Mouse (Mus musculus): ENCODE measurements at regions not wholly inside any gene's neighbourhood (a gene's known extent, or its start where the extent isn't known, plus 50 kb on each side); places are given as distances from the start of the nearest gene placed in this dataset.

DNA sequence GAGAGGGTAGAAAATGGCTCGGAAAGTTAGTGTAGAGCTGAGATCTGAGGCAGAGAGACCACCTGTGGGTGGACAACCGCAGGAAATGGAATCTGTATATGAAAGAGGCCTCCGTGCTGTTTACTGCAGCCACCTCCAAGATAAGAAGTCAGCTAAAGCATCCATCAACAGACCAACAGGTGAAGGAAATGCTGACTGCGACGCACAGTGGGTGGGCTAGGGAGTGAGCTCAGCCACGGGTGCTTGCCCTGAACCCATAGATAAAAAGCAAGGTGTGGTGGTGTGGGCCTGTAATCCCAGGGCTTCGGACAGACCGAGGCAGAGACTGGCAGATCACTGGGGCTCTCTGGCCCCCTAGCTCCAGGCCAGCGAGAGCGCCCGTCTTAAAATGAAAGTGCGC is 83.0 kb upstream of the Tle3 start:
- H3K36me3 ChIP-seq (ENCODE audit: control insufficient read depth, insufficient read depth, low read length), result no peaks in the 10 kb centered on the region
- peaks cover 4% of the 10 kb centered on the region; the same call in 1 of the 2 replicates for H3K9me3 ChIP-seq (replicated peaks; ENCODE audit: control insufficient read depth, low read length)
- ATAC-seq (no peak), DNase-seq (ENCODE audit: low spot score) (no peak)
- WGBS, result 81% methylated on average over 12 of the region's 12 CpGs
- no peak overlapping the region for H3K27ac ChIP-seq (ENCODE audit: low read depth, low read length)
- H3K4me1 ChIP-seq (ENCODE audit: control insufficient read depth, insufficient read depth, low read length), result peaks cover 5% of the 10 kb centered on the region; the same call in 1 of the 2 replicates
- H3K4me2 ChIP-seq (ENCODE audit: low read length), result no peak overlapping the region
- H3K27me3 ChIP-seq (replicated peaks; ENCODE audit: control insufficient read depth, insufficient read depth, low read length), result no peaks in the 10 kb centered on the region
- H3K9ac ChIP-seq (ENCODE audit: low read length), result no peak overlapping the region
- no peak overlapping the region for H3K4me3 ChIP-seq (ENCODE audit: low read depth, low read length)

DNA sequence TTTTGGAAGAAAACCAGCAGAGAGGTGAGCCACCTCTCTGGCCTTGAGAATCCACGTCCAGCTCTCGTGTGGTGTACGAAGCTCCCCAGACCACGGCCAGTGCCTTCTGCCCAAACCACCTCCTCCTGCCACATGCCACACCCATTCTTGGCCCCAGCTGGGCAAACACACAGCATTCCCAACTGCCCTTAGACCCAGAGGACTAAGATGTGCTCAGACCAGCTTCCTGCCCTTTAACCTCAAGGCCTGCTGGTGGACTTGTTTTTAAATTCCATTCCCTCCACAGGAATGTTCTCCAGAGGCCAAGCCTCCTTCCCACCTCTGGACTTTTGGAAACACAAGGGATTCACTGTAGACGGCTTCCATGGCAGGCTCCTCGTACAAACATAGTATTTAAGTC is 82.5 kb upstream of the Tle3 start:
- WGBS, result 79% methylated on average over 6 of the region's 6 CpGs
- H3K4me2 ChIP-seq (ENCODE audit: low read length), result no peak overlapping the region
- H3K27me3 ChIP-seq (replicated peaks; ENCODE audit: control insufficient read depth, insufficient read depth, low read length), result no peaks in the 10 kb centered on the region
- H3K4me3 ChIP-seq (ENCODE audit: low read depth, low read length), result no peak overlapping the region
- peaks cover 5% of the 10 kb centered on the region; the same call in 1 of the 2 replicates for H3K4me1 ChIP-seq (ENCODE audit: control insufficient read depth, insufficient read depth, low read length)
- DNase-seq (ENCODE audit: low spot score), result no peak
- no peak for ATAC-seq
- H3K9ac ChIP-seq (ENCODE audit: low read length), result no peak overlapping the region
- peaks cover 4% of the 10 kb centered on the region; the same call in 1 of the 2 replicates for H3K9me3 ChIP-seq (replicated peaks; ENCODE audit: control insufficient read depth, low read length)
- H3K36me3 ChIP-seq (ENCODE audit: control insufficient read depth, insufficient read depth, low read length), result no peaks in the 10 kb centered on the region
- no peak overlapping the region for H3K27ac ChIP-seq (ENCODE audit: low read depth, low read length)

DNA sequence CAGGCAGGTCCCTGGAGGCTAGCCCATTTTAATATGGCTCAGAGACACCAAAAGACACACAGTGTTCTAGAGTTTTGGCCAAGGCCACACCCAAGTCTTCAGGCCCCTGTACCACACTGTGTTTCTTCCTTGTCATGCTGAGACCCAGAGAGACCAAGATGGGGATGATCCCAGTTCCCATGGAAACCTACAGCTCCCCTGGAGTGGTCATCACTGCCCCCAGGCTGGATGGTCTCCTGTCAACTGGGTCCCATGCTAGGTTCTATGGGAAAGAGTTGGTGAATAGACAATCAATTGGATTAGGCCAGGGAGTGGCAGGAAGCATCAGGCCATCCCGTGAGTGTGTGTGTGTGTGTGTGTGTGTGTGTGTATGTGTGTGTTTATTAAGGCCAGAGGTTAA is 80.5 kb upstream of the Tle3 start:
- ATAC-seq (no peak), DNase-seq (ENCODE audit: low spot score) (no peak)
- no peaks in the 10 kb centered on the region for H3K27me3 ChIP-seq (replicated peaks; ENCODE audit: control insufficient read depth, insufficient read depth, low read length)
- no peaks in the 10 kb centered on the region for H3K36me3 ChIP-seq (ENCODE audit: control insufficient read depth, insufficient read depth, low read length)
- 38% methylated on average over 1 of the region's 1 CpGs for WGBS
- peaks cover 4% of the 10 kb centered on the region; the same call in 1 of the 2 replicates for H3K9me3 ChIP-seq (replicated peaks; ENCODE audit: control insufficient read depth, low read length)
- peaks cover 5% of the 10 kb centered on the region; the same call in 1 of the 2 replicates for H3K4me1 ChIP-seq (ENCODE audit: control insufficient read depth, insufficient read depth, low read length)
- H3K4me2 ChIP-seq (ENCODE audit: low read length), result no peak overlapping the region
- H3K9ac ChIP-seq (ENCODE audit: low read length), result no peak overlapping the region
- no peak overlapping the region for H3K27ac ChIP-seq (ENCODE audit: low read depth, low read length)
- no peak overlapping the region for H3K4me3 ChIP-seq (ENCODE audit: low read depth, low read length)

DNA sequence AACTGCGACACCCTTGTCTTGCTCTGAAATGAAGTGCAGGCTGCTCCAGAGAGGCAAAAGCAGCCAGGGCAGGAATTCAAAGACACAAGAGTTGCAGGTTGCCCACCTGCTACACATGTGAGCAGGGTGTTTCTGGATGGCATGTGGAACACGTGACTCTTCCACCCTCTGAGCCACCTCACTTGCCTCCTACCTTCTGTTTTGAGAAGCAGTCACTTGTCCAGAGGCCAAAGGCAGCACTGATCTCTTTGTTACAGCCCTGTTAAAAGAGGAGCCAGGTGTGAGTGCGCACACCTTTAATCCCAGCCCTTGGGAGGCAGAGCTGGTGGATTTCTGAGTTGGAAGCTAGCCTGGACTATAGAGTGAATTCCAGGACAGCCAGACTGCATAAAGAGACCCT is 79.7 kb upstream of the Tle3 start:
- H3K4me3 ChIP-seq (ENCODE audit: low read depth, low read length), result no peak overlapping the region
- no peaks in the 10 kb centered on the region for H3K27me3 ChIP-seq (replicated peaks; ENCODE audit: control insufficient read depth, insufficient read depth, low read length)
- H3K4me1 ChIP-seq (ENCODE audit: control insufficient read depth, insufficient read depth, low read length), result peaks cover 5% of the 10 kb centered on the region; the same call in 1 of the 2 replicates
- ATAC-seq (no peak), DNase-seq (ENCODE audit: low spot score) (no peak)
- peaks cover 4% of the 10 kb centered on the region; the same call in 1 of the 2 replicates for H3K9me3 ChIP-seq (replicated peaks; ENCODE audit: control insufficient read depth, low read length)
- no peak overlapping the region for H3K27ac ChIP-seq (ENCODE audit: low read depth, low read length)
- no peak overlapping the region for H3K9ac ChIP-seq (ENCODE audit: low read length)
- H3K4me2 ChIP-seq (ENCODE audit: low read length), result no peak overlapping the region
- no peaks in the 10 kb centered on the region for H3K36me3 ChIP-seq (ENCODE audit: control insufficient read depth, insufficient read depth, low read length)
- WGBS, result 64% methylated on average over 3 of the region's 3 CpGs

DNA sequence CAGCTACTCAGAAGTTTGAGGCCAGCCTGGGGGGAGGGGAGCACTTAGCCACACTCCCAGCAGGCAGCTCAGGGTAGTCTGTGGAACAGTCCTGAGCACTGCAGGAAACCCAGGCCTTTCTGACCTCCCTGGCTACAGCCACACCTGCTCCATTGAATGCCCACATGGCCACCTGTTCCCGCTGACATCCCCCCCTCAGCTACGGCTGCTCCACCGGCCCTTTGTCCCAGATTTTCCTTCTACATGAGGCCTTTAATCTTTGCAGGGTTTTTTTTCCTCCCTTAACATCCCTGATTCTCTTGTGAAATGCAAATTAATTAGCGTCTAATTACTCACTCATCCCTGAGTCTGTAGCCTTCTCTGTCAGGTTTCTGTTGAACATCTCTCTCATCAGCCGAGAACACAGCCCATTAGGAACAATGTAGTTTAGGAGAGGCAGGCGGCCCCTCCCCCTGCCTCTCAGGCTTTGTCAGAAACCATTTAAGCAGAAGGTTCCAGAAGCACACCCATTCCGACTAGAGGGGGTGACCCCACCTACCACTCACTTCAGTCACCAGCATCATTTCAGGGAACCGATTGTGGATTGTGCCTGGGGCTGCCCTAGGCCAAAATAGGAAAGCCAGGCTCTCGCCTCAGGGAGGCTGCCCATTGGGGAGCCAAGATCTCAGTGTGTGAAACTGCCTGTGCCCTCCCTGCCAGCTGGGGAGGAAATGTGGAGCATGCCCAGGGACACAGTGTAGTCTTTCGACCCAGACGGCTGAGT is 78.8 kb upstream of the Tle3 start:
- WGBS, result 2% methylated on average over 11 of the region's 11 CpGs
- Histone ChIP-seq H3K9me3 (replicated peaks; ENCODE audit: control insufficient read depth, low read length) (no peaks in the 10 kb centered on the region), H3K9ac (ENCODE audit: low read length) (no peak overlapping the region), H3K4me1 (ENCODE audit: control insufficient read depth, insufficient read depth, low read length) (peaks cover 5% of the 10 kb centered on the region; the same call in 1 of the 2 replicates), H3K27me3 (replicated peaks; ENCODE audit: control insufficient read depth, insufficient read depth, low read length) (no peaks in the 10 kb centered on the region), H3K27ac (ENCODE audit: low read depth, low read length) (peak overlapping the region; percentile 22; the same call in 1 of the 2 replicates), H3K4me2 (ENCODE audit: low read length) (no peak overlapping the region), H3K36me3 (ENCODE audit: control insufficient read depth, insufficient read depth, low read length) (no peaks in the 10 kb centered on the region), H3K4me3 (ENCODE audit: low read depth, low read length) (no peak overlapping the region)
- peak; percentile 85 for DNase-seq (ENCODE audit: low spot score)
- peak; percentile 83 for ATAC-seq

DNA sequence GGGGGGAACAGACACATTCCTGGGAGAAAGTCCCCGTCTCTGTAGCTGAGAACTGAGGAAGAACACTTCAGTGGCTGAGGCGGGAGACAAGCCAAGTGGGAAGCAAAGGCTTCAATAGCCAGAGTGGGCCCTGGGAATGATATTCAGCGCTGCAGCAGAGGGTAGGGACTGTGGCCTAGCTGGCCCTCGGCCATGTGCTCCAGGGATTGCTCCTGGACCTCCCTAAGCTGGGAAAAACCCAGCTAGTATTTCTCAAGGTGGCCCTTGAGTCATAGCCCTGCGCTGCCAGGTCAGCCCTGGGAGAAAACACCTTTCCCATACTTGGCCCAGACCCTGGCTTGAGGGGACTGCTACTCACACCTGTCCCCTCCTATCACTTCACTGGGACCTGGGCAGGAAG is 77.2 kb upstream of the Tle3 start:
- Histone ChIP-seq H3K4me2 (ENCODE audit: low read length) (no peak overlapping the region), H3K9me3 (replicated peaks; ENCODE audit: control insufficient read depth, low read length) (no peaks in the 10 kb centered on the region)

DNA sequence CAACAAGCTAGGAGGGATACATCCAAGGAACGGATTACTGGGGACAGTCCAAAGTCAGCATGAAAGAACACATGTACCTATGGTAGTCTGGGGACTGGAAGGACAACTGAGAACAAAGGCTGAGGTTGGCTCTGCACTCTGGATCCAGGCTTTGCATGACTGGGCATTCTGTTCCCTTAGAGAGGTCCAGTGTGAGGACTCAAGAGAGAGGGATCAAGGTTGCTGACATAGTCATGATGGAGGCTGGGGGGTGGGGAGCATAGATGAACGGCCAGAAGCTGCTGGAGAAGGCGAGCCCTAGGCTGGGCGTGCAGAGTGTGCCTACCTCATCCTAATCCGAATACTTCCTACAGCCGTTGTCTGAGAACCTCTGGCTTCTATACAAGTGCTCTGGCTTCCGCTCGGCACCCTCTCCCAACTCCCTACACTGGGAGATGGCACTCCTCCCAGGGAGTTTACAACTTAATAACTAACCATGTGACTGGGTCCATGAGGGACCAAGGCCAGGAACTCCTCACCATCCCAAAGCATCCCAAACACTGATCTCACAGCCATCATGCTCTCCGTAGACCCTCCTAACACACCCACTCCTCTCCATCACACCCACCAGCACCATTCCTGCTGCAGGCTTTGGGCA is 75.7 kb upstream of the Tle3 start:
- no peak overlapping the region for H3K9ac ChIP-seq (ENCODE audit: low read length)
- H3K27me3 ChIP-seq (replicated peaks; ENCODE audit: control insufficient read depth, insufficient read depth, low read length), result no peaks in the 10 kb centered on the region
- H3K4me3 ChIP-seq (ENCODE audit: low read depth, low read length), result no peak overlapping the region
- no peak for DNase-seq (ENCODE audit: low spot score)
- no peak for ATAC-seq
- H3K9me3 ChIP-seq (replicated peaks; ENCODE audit: control insufficient read depth, low read length), result no peaks in the 10 kb centered on the region
- no peak overlapping the region for H3K4me2 ChIP-seq (ENCODE audit: low read length)
- H3K27ac ChIP-seq (ENCODE audit: low read depth, low read length), result no peak overlapping the region
- 91% methylated on average over 9 of the region's 9 CpGs for WGBS
- peaks cover 5% of the 10 kb centered on the region; the same call in 1 of the 2 replicates for H3K4me1 ChIP-seq (ENCODE audit: control insufficient read depth, insufficient read depth, low read length)
- no peaks in the 10 kb centered on the region for H3K36me3 ChIP-seq (ENCODE audit: control insufficient read depth, insufficient read depth, low read length)

More for the DNA sequence above, 77.2 kb upstream of the Tle3 start:
- 71% methylated on average over 5 of the region's 5 CpGs for WGBS
- H3K9ac ChIP-seq (ENCODE audit: low read length), result no peak overlapping the region
- H3K4me1 ChIP-seq (ENCODE audit: control insufficient read depth, insufficient read depth, low read length), result peaks cover 5% of the 10 kb centered on the region; the same call in 1 of the 2 replicates
- H3K4me3 ChIP-seq (ENCODE audit: low read depth, low read length), result no peak overlapping the region
- H3K27ac ChIP-seq (ENCODE audit: low read depth, low read length), result no peak overlapping the region
- DNase-seq (ENCODE audit: low spot score), result no peak
- H3K36me3 ChIP-seq (ENCODE audit: control insufficient read depth, insufficient read depth, low read length), result no peaks in the 10 kb centered on the region
- no peaks in the 10 kb centered on the region for H3K27me3 ChIP-seq (replicated peaks; ENCODE audit: control insufficient read depth, insufficient read depth, low read length)
- ATAC-seq, result no peak

DNA sequence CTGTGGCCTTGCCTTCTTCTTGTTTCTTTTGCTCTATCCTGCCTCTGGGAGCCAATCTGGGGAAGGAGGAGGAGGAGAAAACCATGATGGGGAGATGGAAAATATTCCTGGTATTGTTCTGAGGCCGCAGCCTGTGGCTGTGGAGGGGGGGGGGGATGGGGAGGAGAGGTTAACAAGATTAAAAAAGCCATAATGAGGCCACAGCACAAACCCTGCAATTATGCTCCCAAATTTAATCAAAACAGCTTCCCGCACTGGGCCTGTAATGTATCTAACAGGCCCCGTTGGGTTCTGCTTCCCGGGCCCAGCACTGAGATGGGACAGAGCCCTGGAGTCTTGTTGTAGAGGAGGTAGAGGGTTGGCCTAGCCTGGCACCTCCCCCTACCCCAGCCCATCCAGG is 74.8 kb upstream of the Tle3 start:
- Histone ChIP-seq H3K27ac (ENCODE audit: low read depth, low read length) (no peak overlapping the region), H3K4me2 (ENCODE audit: low read length) (no peak overlapping the region), H3K27me3 (replicated peaks; ENCODE audit: control insufficient read depth, insufficient read depth, low read length) (no peaks in the 10 kb centered on the region), H3K4me1 (ENCODE audit: control insufficient read depth, insufficient read depth, low read length) (peaks cover 5% of the 10 kb centered on the region; the same call in 1 of the 2 replicates), H3K9me3 (replicated peaks; ENCODE audit: control insufficient read depth, low read length) (no peaks in the 10 kb centered on the region), H3K9ac (ENCODE audit: low read length) (no peak overlapping the region), H3K4me3 (ENCODE audit: low read depth, low read length) (no peak overlapping the region), H3K36me3 (ENCODE audit: control insufficient read depth, insufficient read depth, low read length) (no peaks in the 10 kb centered on the region)
- WGBS, result 26% methylated on average over 4 of the region's 4 CpGs
- ATAC-seq (no peak), DNase-seq (ENCODE audit: low spot score) (no peak)
